Mouse (Mus musculus): ENCODE measurements at regions not wholly inside any gene's neighbourhood (a gene's known extent, or its start where the extent isn't known, plus 50 kb on each side); places are given as distances from the start of the nearest gene placed in this dataset.
A peak's percentile ranks its signal among the peaks of the same experiment; 100 is the strongest.

- Histone ChIP-seq H3K27ac (ENCODE audit: insufficient read depth, low read depth, low read length) (no peak overlapping the region), H3K27me3 (replicated peaks; ENCODE audit: control insufficient read depth, insufficient read depth, low read length) (no peaks in the 10 kb centered on the region), H3K4me1 (ENCODE audit: control insufficient read depth, insufficient read depth, low read length) (0 out of 2 replicates have a peak, but pooled peaks cover 4% of the 10 kb centered on the region), H3K4me3 (ENCODE audit: insufficient read depth, low read depth, low read length) (no peak overlapping the region), H3K36me3 (ENCODE audit: control insufficient read depth, insufficient read depth, low read length) (no peaks in the 10 kb centered on the region)
- DNase-seq, result no peak
- WGBS, result 90% methylated on average over 1 of the region's 1 CpGs
- TF ChIP-seq POLR2A (IDR thresholded peaks at IDR 0.05; ENCODE audit: low read depth, low read length), result no peak
These were observed 224.4 kb upstream of the Eef2kmt start for GRCm38 (mm10) chr16:5480148-5480547.

- Histone ChIP-seq H3K27me3 (replicated peaks; ENCODE audit: control insufficient read depth, insufficient read depth, low read length) (no peaks in the 10 kb centered on the region), H3K36me3 (ENCODE audit: control insufficient read depth, insufficient read depth, low read length) (no peaks in the 10 kb centered on the region), H3K27ac (ENCODE audit: insufficient read depth, low read depth, low read length) (no peak overlapping the region), H3K4me1 (ENCODE audit: control insufficient read depth, insufficient read depth, low read length) (0 out of 2 replicates have a peak, but pooled peaks cover 4% of the 10 kb centered on the region), H3K4me3 (ENCODE audit: insufficient read depth, low read depth, low read length) (no peak overlapping the region)
- TF ChIP-seq CTCF (conservative IDR thresholded peaks at IDR 0.05; ENCODE audit: insufficient read depth, insufficient read length, low read depth, low read length) (no peak), POLR2A (IDR thresholded peaks at IDR 0.05; ENCODE audit: low read depth, low read length) (no peak)
- peak; percentile 16 for DNase-seq
These were observed 223.2 kb upstream of the Eef2kmt start for GRCm38 (mm10) chr16:5478970-5479369.

- no peaks in the 10 kb centered on the region for H3K27me3 ChIP-seq (replicated peaks; ENCODE audit: control insufficient read depth, insufficient read depth, low read length)
- TF ChIP-seq POLR2A (IDR thresholded peaks at IDR 0.05; ENCODE audit: low read depth, low read length) (no peak), CTCF (conservative IDR thresholded peaks at IDR 0.05; ENCODE audit: insufficient read depth, insufficient read length, low read depth, low read length) (peak; percentile 55)
- peak; percentile 35 for DNase-seq
These were observed 215.5 kb upstream of the Eef2kmt start for GRCm38 (mm10) chr16:5471321-5471720.

GRCm38 (mm10) chr16:5467587-5467986 is 211.8 kb upstream of the Eef2kmt start:
- H3K27me3 ChIP-seq (replicated peaks; ENCODE audit: control insufficient read depth, insufficient read depth, low read length), result no peaks in the 10 kb centered on the region
- H3K4me1 ChIP-seq (ENCODE audit: control insufficient read depth, insufficient read depth, low read length), result no peaks in the 10 kb centered on the region
- peak; percentile 31 for DNase-seq
- TF ChIP-seq CTCF (conservative IDR thresholded peaks at IDR 0.05; ENCODE audit: insufficient read depth, insufficient read length, low read depth, low read length), result peak; percentile 64
- TF ChIP-seq POLR2A (IDR thresholded peaks at IDR 0.05; ENCODE audit: low read depth, low read length), result no peak
- no peak overlapping the region for H3K27ac ChIP-seq (ENCODE audit: insufficient read depth, low read depth, low read length)
- no peaks in the 10 kb centered on the region for H3K36me3 ChIP-seq (ENCODE audit: control insufficient read depth, insufficient read depth, low read length)
- no peak overlapping the region for H3K4me3 ChIP-seq (ENCODE audit: insufficient read depth, low read depth, low read length)
- WGBS, result 14% methylated on average over 3 of the region's 3 CpGs

More at GRCm38 (mm10) chr16:5471321-5471720, 215.5 kb upstream of the Eef2kmt start:
- no peaks in the 10 kb centered on the region for H3K4me1 ChIP-seq (ENCODE audit: control insufficient read depth, insufficient read depth, low read length)
- no peak overlapping the region for H3K4me3 ChIP-seq (ENCODE audit: insufficient read depth, low read depth, low read length)
- H3K27ac ChIP-seq (ENCODE audit: insufficient read depth, low read depth, low read length), result no peak overlapping the region
- no peaks in the 10 kb centered on the region for H3K36me3 ChIP-seq (ENCODE audit: control insufficient read depth, insufficient read depth, low read length)
- WGBS, result 28% methylated on average over 5 of the region's 5 CpGs

GRCm38 (mm10) chr16:5466760-5467159 is 211.0 kb upstream of the Eef2kmt start:
- Histone ChIP-seq H3K27me3 (replicated peaks; ENCODE audit: control insufficient read depth, insufficient read depth, low read length) (no peaks in the 10 kb centered on the region), H3K4me3 (ENCODE audit: insufficient read depth, low read depth, low read length) (no peak overlapping the region), H3K36me3 (ENCODE audit: control insufficient read depth, insufficient read depth, low read length) (no peaks in the 10 kb centered on the region), H3K4me1 (ENCODE audit: control insufficient read depth, insufficient read depth, low read length) (no peaks in the 10 kb centered on the region), H3K27ac (ENCODE audit: insufficient read depth, low read depth, low read length) (no peak overlapping the region)
- no peak for TF ChIP-seq POLR2A (IDR thresholded peaks at IDR 0.05; ENCODE audit: low read depth, low read length)
- no peak for TF ChIP-seq CTCF (conservative IDR thresholded peaks at IDR 0.05; ENCODE audit: insufficient read depth, insufficient read length, low read depth, low read length)
- peak; percentile 43 for DNase-seq
- WGBS, result 45% methylated on average over 2 of the region's 2 CpGs

- H3K4me3 ChIP-seq (ENCODE audit: insufficient read depth, low read depth, low read length), result no peak overlapping the region
- H3K27ac ChIP-seq (ENCODE audit: insufficient read depth, low read depth, low read length), result no peak overlapping the region
- H3K36me3 ChIP-seq (ENCODE audit: control insufficient read depth, insufficient read depth, low read length), result no peaks in the 10 kb centered on the region
- H3K4me1 ChIP-seq (ENCODE audit: control insufficient read depth, insufficient read depth, low read length), result no peaks in the 10 kb centered on the region
- 28% methylated on average over 5 of the region's 5 CpGs for WGBS
- no peak for DNase-seq
- no peaks in the 10 kb centered on the region for H3K27me3 ChIP-seq (replicated peaks; ENCODE audit: control insufficient read depth, insufficient read depth, low read length)
- TF ChIP-seq POLR2A (IDR thresholded peaks at IDR 0.05; ENCODE audit: low read depth, low read length) (no peak), CTCF (conservative IDR thresholded peaks at IDR 0.05; ENCODE audit: insufficient read depth, insufficient read length, low read depth, low read length) (no peak)
These were observed 199.7 kb upstream of the Eef2kmt start for GRCm38 (mm10) chr16:5455352-5455965.

GRCm38 (mm10) chr16:5454243-5454642 is 198.5 kb upstream of the Eef2kmt start:
- Histone ChIP-seq H3K4me1 (ENCODE audit: control insufficient read depth, insufficient read depth, low read length) (no peaks in the 10 kb centered on the region), H3K27me3 (replicated peaks; ENCODE audit: control insufficient read depth, insufficient read depth, low read length) (no peaks in the 10 kb centered on the region), H3K27ac (ENCODE audit: insufficient read depth, low read depth, low read length) (no peak overlapping the region), H3K36me3 (ENCODE audit: control insufficient read depth, insufficient read depth, low read length) (no peaks in the 10 kb centered on the region), H3K4me3 (ENCODE audit: insufficient read depth, low read depth, low read length) (no peak overlapping the region)
- no peak for DNase-seq
- WGBS, result 29% methylated on average over 6 of the region's 6 CpGs
- TF ChIP-seq CTCF (conservative IDR thresholded peaks at IDR 0.05; ENCODE audit: insufficient read depth, insufficient read length, low read depth, low read length) (no peak), POLR2A (IDR thresholded peaks at IDR 0.05; ENCODE audit: low read depth, low read length) (no peak)
